Mouse (Mus musculus) lung, postnatal 0 days (tissue): Measurements from ENCODE around the gene E2f6.

Source experiments
- CTCF ChIP-seq: IDR thresholded peaks from 2 replicates; pipeline ENCODE4 v1.5.1; 2016; ENCODE audit warnings: antibody characterized with exemption, mild to moderate bottlenecking
- EP300 ChIP-seq: IDR thresholded peaks from 2 replicates; pipeline ENCODE4 v1.6.1; 2016; ENCODE audit warnings: antibody characterized with exemption, mild to moderate bottlenecking, control low read depth

DNA sequence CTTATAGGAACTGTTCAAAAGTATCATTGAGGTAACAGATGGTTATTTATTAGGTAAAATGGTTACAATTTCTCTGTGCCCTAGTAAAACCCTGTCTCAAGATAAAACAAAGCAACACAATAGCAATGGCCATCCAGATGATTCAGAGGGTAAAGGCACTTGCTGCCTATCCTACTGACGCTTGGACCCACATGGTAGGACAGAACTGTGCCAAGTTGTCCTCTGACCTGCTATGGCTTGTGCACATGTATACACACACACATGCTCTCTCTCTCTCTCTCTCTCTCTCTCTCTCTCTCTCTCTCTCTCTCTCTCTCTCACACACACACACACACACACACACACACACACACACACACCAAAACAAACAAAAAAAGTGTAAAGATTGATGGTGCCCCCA is 21.6 kb upstream of the E2f6 start:
- no peak for TF ChIP-seq CTCF
- TF ChIP-seq EP300 = no peak
